8 mouse cellular contexts compared by ENCODE assay signal in genomic region chr4:152165036-152165931, GRCm38 (mm10). TPM values are rescaled to one million over a fixed set of nuclear protein-coding genes. Genes with fewer than 3 reads are reported as not detected.
DNase-seq lines count a peak whose midpoint lies in the region; ATAC-seq and TF ChIP-seq lines count a peak whose summit lies in the region.

No protein-coding gene starts in this region.

- WGBS in kidney, embryonic 15.5 days: 21% methylated on average over 22 of the region's 22 CpGs
- WGBS in lung, postnatal 0 days: 20% methylated on average over 22 of the region's 22 CpGs

- peak overlapping the region; percentile 35 for H3K4me3 ChIP-seq in bone marrow macrophage, adult 2 months (ENCODE audit: insufficient read depth, low read length)
- no peak overlapping the region for H3K4me3 ChIP-seq in kidney, embryonic 15.5 days (replicated peaks)
- H3K4me3 ChIP-seq in lung, postnatal 0 days (ENCODE audit: low read depth, low read length): no peak overlapping the region

- no peak for TF ChIP-seq EP300 in lung, postnatal 0 days (IDR thresholded peaks at IDR 0.05)

- H3K36me3 ChIP-seq in kidney, embryonic 15.5 days: no peaks in the 10 kb centered on the region
- H3K36me3 ChIP-seq in lung, postnatal 0 days (ENCODE audit: insufficient read depth, low read length): no peaks in the 10 kb centered on the region

- no peaks in the 10 kb centered on the region for H3K9me3 ChIP-seq in kidney, embryonic 15.5 days (replicated peaks)
- H3K9me3 ChIP-seq in lung, postnatal 0 days (ENCODE audit: low read length): no peaks in the 10 kb centered on the region

- H3K4me1 ChIP-seq in bone marrow macrophage, adult 2 months (ENCODE audit: control insufficient read depth, insufficient read depth, low read length): peaks cover 8% of the 10 kb centered on the region
- H3K4me1 ChIP-seq in kidney, embryonic 15.5 days: peaks cover 9% of the 10 kb centered on the region
- H3K4me1 ChIP-seq in lung, postnatal 0 days (ENCODE audit: insufficient read depth, low read depth, low read length): no peaks in the 10 kb centered on the region

- peaks cover 44% of the 10 kb centered on the region for H3K27me3 ChIP-seq in kidney, embryonic 15.5 days
- peaks cover 13% of the 10 kb centered on the region for H3K27me3 ChIP-seq in lung, postnatal 0 days (replicated peaks; ENCODE audit: insufficient read depth, low read length)

- TF ChIP-seq POLR2A in bone marrow macrophage, adult 2 months (IDR thresholded peaks at IDR 0.05; ENCODE audit: borderline replicate concordance, low read depth, low read length): no peak

- H3K27ac ChIP-seq in bone marrow macrophage, adult 2 months (ENCODE audit: insufficient read depth, low read depth, low read length): peak overlapping the region; percentile 88
- no peak overlapping the region for H3K27ac ChIP-seq in kidney, embryonic 15.5 days
- no peak overlapping the region for H3K27ac ChIP-seq in lung, postnatal 0 days (ENCODE audit: low read length)

- H3K9ac ChIP-seq in kidney, embryonic 15.5 days: no peak overlapping the region
- H3K9ac ChIP-seq in lung, postnatal 0 days (replicated peaks; ENCODE audit: low read depth): no peak overlapping the region

- TF ChIP-seq CTCF in bone marrow macrophage, adult 2 months (IDR thresholded peaks at IDR 0.05; ENCODE audit: low read depth, low read length): peak; percentile 98
- TF ChIP-seq CTCF in lung, postnatal 0 days (IDR thresholded peaks at IDR 0.05): peak; percentile 97

- DNase-seq in right cerebral cortex, adult 2 months (ENCODE audit: low spot score in 2 of 2): peak; percentile 69 to 71
- DNase-seq in right cerebral cortex, postnatal 36 days (ENCODE audit: low spot score in 2 of 2): no peak
- peak; percentile 69 for DNase-seq in fibroblast of lung, adult 2 months (ENCODE audit: low read depth)
- DNase-seq in lung, postnatal 0 days (ENCODE audit: low spot score): peak; percentile 68
- peak; percentile 58 to 83 for DNase-seq in spleen, adult 18-20 months
- DNase-seq in c-Kit-positive CD71-positive TER-119-positive erythroid progenitor cells, embryonic 14.5 days (ENCODE audit: low spot score): no peak

- H3K4me2 ChIP-seq in kidney, embryonic 15.5 days: peak overlapping the region; percentile 41
- H3K4me2 ChIP-seq in lung, postnatal 0 days (replicated peaks; ENCODE audit: low read depth, low read length): peak overlapping the region; percentile 28; the same call in 1 of the 2 replicates

- peak; percentile 9; the same call in 1 of the 2 replicates for ATAC-seq in kidney, embryonic 15.5 days (replicated peaks; ENCODE audit: low FRiP score)
- ATAC-seq in lung, postnatal 0 days: peak; percentile 46; the same call in 1 of the 2 replicates

RNA-seq across cellular contexts. Expression of gene Hes2, which starts 6.6 kb away (rescaled TPM):
- polyA plus RNA-seq in bone marrow macrophage, adult 2 months (2012; ENCODE audit: insufficient read depth, insufficient read length, missing spikeins): not detected in 2 replicates
- polyA plus RNA-seq in kidney, embryonic 15.5 days (2015; fragmentation: Nextera tagmentation; extraction: Ambion mirVana): 0.08 and 0.17 TPM in 2 replicates
- 0.26 and 0.33 TPM in 2 replicates for polyA plus RNA-seq in lung, postnatal 0 days (2015; fragmentation: Nextera tagmentation; extraction: Ambion mirVana)

RNA-seq across cellular contexts. Expression of gene Acot7, which starts 12.7 kb away (rescaled TPM):
- polyA plus RNA-seq in bone marrow macrophage, adult 2 months (2012; ENCODE audit: insufficient read depth, insufficient read length, missing spikeins): 39.0 and 46.2 TPM in 2 replicates
- polyA plus RNA-seq in kidney, embryonic 15.5 days (2015; fragmentation: Nextera tagmentation; extraction: Ambion mirVana): 65.6 and 71.7 TPM in 2 replicates
- 59.2 and 63.4 TPM in 2 replicates for polyA plus RNA-seq in lung, postnatal 0 days (2015; fragmentation: Nextera tagmentation; extraction: Ambion mirVana)

RNA-seq across cellular contexts. Expression of gene Espn, which starts 13.1 kb away (rescaled TPM):
- 0.44 and 0.97 TPM in 2 replicates for polyA plus RNA-seq in bone marrow macrophage, adult 2 months (2012; ENCODE audit: insufficient read depth, insufficient read length, missing spikeins)
- 25.5 and 28.1 TPM in 2 replicates for polyA plus RNA-seq in kidney, embryonic 15.5 days (2015; fragmentation: Nextera tagmentation; extraction: Ambion mirVana)
- polyA plus RNA-seq in lung, postnatal 0 days (2015; fragmentation: Nextera tagmentation; extraction: Ambion mirVana): 2.0 and 3.1 TPM in 2 replicates

RNA-seq across cellular contexts. Expression of gene Tnfrsf25, which starts 49.5 kb away (rescaled TPM):
- polyA plus RNA-seq in bone marrow macrophage, adult 2 months (2012; ENCODE audit: insufficient read depth, insufficient read length, missing spikeins): not detected in 2 replicates
- polyA plus RNA-seq in kidney, embryonic 15.5 days (2015; fragmentation: Nextera tagmentation; extraction: Ambion mirVana): 1.5 and 2.4 TPM in 2 replicates
- 1.2 and 1.4 TPM in 2 replicates for polyA plus RNA-seq in lung, postnatal 0 days (2015; fragmentation: Nextera tagmentation; extraction: Ambion mirVana)

Comparison
In these comparisons a context has a peak if more than half of its experiments do, and no peak if none do; other contexts are left out.
1. DNase-seq: peak in right cerebral cortex, adult 2 months (2 of 2), fibroblast of lung, adult 2 months (single experiment), lung, postnatal 0 days (single experiment) and spleen, adult 18-20 months (2 of 2); none in right cerebral cortex, postnatal 36 days (0 of 2) and c-Kit-positive CD71-positive TER-119-positive erythroid progenitor cells, embryonic 14.5 days (single experiment).